Mouse (Mus musculus) stomach, embryonic 16.5 days (tissue): ENCODE results near the gene Abhd17c. TPM values are rescaled to one million over a fixed set of nuclear protein-coding genes. Genes with fewer than 3 reads are reported as not detected.

Experiments
- ATAC-seq: fragments of 200-750 bp; cut with Nextera tagmentation; 2 replicates; pipeline ENCODE4 v1.8.0; 2017; ENCODE audit warnings: moderate number of reproducible peaks, moderate TSS enrichment; ENCODE audit not compliant: insufficient read depth, low FRiP score
- H3K27ac ChIP-seq: fragments of 300-500 bp; sonication (generic); 2 replicates; pipeline ENCODE4 v1.5.1; 2014; ENCODE audit warnings: low read length
- H3K27me3 ChIP-seq: fragments of 300-500 bp; sonication (generic); 2 replicates; pipeline ENCODE4 v1.6.1; 2014; ENCODE audit warnings: low read length, control low read depth, mixed read lengths; ENCODE audit not compliant: control insufficient read depth, insufficient read depth
- H3K36me3 ChIP-seq: fragments of 300-500 bp; sonication (generic); 2 replicates; pipeline ENCODE4 v1.6.1; 2014; ENCODE audit warnings: low read length; ENCODE audit not compliant: control insufficient read depth, insufficient read depth
- H3K4me1 ChIP-seq: fragments of 300-500 bp; sonication (generic); 2 replicates; pipeline ENCODE4 v1.6.1; 2014; ENCODE audit warnings: low read length, control low read depth, mixed read lengths; ENCODE audit not compliant: control insufficient read depth, insufficient read depth
- H3K4me2 ChIP-seq: fragments of 300-500 bp; sonication (generic); 2 replicates; pipeline ENCODE4 v1.6.1; 2014; ENCODE audit warnings: low read depth, low read length, mixed read lengths
- H3K4me3 ChIP-seq: fragments of 300-500 bp; sonication (generic); replicated peaks from 2 replicates; pipeline ENCODE4 v1.5.1; 2014; ENCODE audit warnings: mild to moderate bottlenecking, low read length
- H3K9ac ChIP-seq: fragments of 300-500 bp; sonication (generic); 2 replicates; pipeline ENCODE4 v1.6.1; 2014; ENCODE audit warnings: low read length
- H3K9me3 ChIP-seq: fragments of 300-500 bp; sonication (generic); replicated peaks from 2 replicates; pipeline ENCODE4 v1.6.1; 2016; ENCODE audit warnings: low read length, control low read depth; ENCODE audit not compliant: control insufficient read depth
- WGBS: fragments of 180-500 bp; shearing (Covaris S2); extraction: QIAGEN DNeasy Blood & Tissue Kit; methylation state at CpG from one replicate; pipeline ENCODE4 v1.1.7; 2014; 5-methylcytosine and 5-hydroxymethylcytosine counted together
- polyA plus RNA-seq: library from polyadenylated mRNA; unstranded; fragments of >200 nt; fragmentation: Nextera tagmentation; extraction: Ambion mirVana; gene quantifications from 2 replicates; pipeline ENCODE4 v1.2.1, GENCODE M21; 2015

The Abhd17c gene
- polyA plus RNA-seq, 1 experiment from 2014 or later: 8.9 TPM

- no peak for ATAC-seq
- WGBS: 74% methylated on average over 3 of the region's 3 CpGs
- no peaks in the 10 kb centered on the region for H3K4me1 ChIP-seq
These were observed 51.0 kb downstream of the Abhd17c start for GRCm38 (mm10) chr7:84100672-84101071.

GRCm38 (mm10) chr7:84098098-84098497 lies 53.6 kb downstream of the Abhd17c start:
- H3K27ac ChIP-seq: no peak overlapping the region
- ATAC-seq: no peak
- no peak overlapping the region for H3K4me2 ChIP-seq
- H3K9ac ChIP-seq: no peak overlapping the region
- no peaks in the 10 kb centered on the region for H3K4me1 ChIP-seq
- no peaks in the 10 kb centered on the region for H3K27me3 ChIP-seq
- 81% methylated on average over 1 of the region's 1 CpGs for WGBS
- H3K36me3 ChIP-seq: no peaks in the 10 kb centered on the region
- no peak overlapping the region for H3K4me3 ChIP-seq
- H3K9me3 ChIP-seq: no peaks in the 10 kb centered on the region

More at GRCm38 (mm10) chr7:84100672-84101071, 51.0 kb downstream of the Abhd17c start:
- H3K4me2 ChIP-seq: no peak overlapping the region
- H3K27ac ChIP-seq: no peak overlapping the region
- H3K9me3 ChIP-seq: no peaks in the 10 kb centered on the region
- no peak overlapping the region for H3K9ac ChIP-seq
- H3K36me3 ChIP-seq: no peaks in the 10 kb centered on the region
- no peaks in the 10 kb centered on the region for H3K27me3 ChIP-seq
- H3K4me3 ChIP-seq: no peak overlapping the region

- WGBS: 59% methylated on average over 6 of the region's 6 CpGs
- Histone ChIP-seq H3K4me1 (no peaks in the 10 kb centered on the region), H3K9ac (no peak overlapping the region), H3K27me3 (no peaks in the 10 kb centered on the region), H3K9me3 (no peaks in the 10 kb centered on the region), H3K27ac (no peak overlapping the region), H3K4me2 (no peak overlapping the region), H3K36me3 (no peaks in the 10 kb centered on the region), H3K4me3 (no peak overlapping the region)
- no peak for ATAC-seq
These were observed 55.2 kb downstream of the Abhd17c start for GRCm38 (mm10) chr7:84096501-84096900.

GRCm38 (mm10) chr7:84090793-84091192 lies 60.9 kb downstream of the Abhd17c start:
- Histone ChIP-seq H3K9ac (no peak overlapping the region), H3K4me2 (no peak overlapping the region), H3K9me3 (no peaks in the 10 kb centered on the region), H3K27ac (no peak overlapping the region), H3K4me3 (no peak overlapping the region), H3K27me3 (peaks cover 14% of the 10 kb centered on the region), H3K36me3 (no peaks in the 10 kb centered on the region), H3K4me1 (peaks cover 4% of the 10 kb centered on the region)
- ATAC-seq: no peak
- 54% methylated on average over 4 of the region's 4 CpGs for WGBS

GRCm38 (mm10) chr7:84089777-84090176 lies 61.9 kb downstream of the Abhd17c start:
- no peak for ATAC-seq
- Histone ChIP-seq H3K4me2 (no peak overlapping the region), H3K27ac (no peak overlapping the region), H3K36me3 (no peaks in the 10 kb centered on the region), H3K4me3 (no peak overlapping the region), H3K9me3 (no peaks in the 10 kb centered on the region), H3K4me1 (peaks cover 9% of the 10 kb centered on the region), H3K9ac (no peak overlapping the region), H3K27me3 (peaks cover 25% of the 10 kb centered on the region)
- WGBS: 13% methylated on average over 1 of the region's 1 CpGs

GRCm38 (mm10) chr7:84088971-84089370 lies 62.7 kb downstream of the Abhd17c start:
- Histone ChIP-seq H3K4me2 (no peak overlapping the region), H3K4me3 (no peak overlapping the region), H3K27me3 (peaks cover 26% of the 10 kb centered on the region), H3K4me1 (peaks cover 9% of the 10 kb centered on the region), H3K9me3 (no peaks in the 10 kb centered on the region), H3K27ac (no peak overlapping the region), H3K36me3 (no peaks in the 10 kb centered on the region), H3K9ac (no peak overlapping the region)
- WGBS: 6% methylated on average over 4 of the region's 4 CpGs
- no peak for ATAC-seq

- H3K27ac ChIP-seq: no peak overlapping the region
- H3K36me3 ChIP-seq: no peaks in the 10 kb centered on the region
- H3K4me1 ChIP-seq: peaks cover 9% of the 10 kb centered on the region
- WGBS: 62% methylated on average over 3 of the region's 3 CpGs
- peaks cover 26% of the 10 kb centered on the region for H3K27me3 ChIP-seq
- H3K4me3 ChIP-seq: no peak overlapping the region
- H3K9ac ChIP-seq: no peak overlapping the region
- no peaks in the 10 kb centered on the region for H3K9me3 ChIP-seq
- no peak for ATAC-seq
- H3K4me2 ChIP-seq: no peak overlapping the region
These were observed 63.5 kb downstream of the Abhd17c start for GRCm38 (mm10) chr7:84088191-84088590.

GRCm38 (mm10) chr7:84086039-84086829 lies 65.5 kb downstream of the Abhd17c start, which contains the start of gene Cemip:
Gene Cemip (minus strand): TSS chr7:84086502.
- 2% methylated on average over 54 of the region's 54 CpGs for WGBS
- Histone ChIP-seq H3K4me1 (peaks cover 9% of the 10 kb centered on the region), H3K9ac (peak within 1 kb of the TSS; percentile 34), H3K9me3 (no peaks in the 10 kb centered on the region), H3K27me3 (peaks cover 26% of the 10 kb centered on the region), H3K4me2 (peak within 1 kb of the TSS; percentile 69), H3K27ac (no peak within 1 kb of the TSS), H3K4me3 (peak within 1 kb of the TSS; percentile 37), H3K36me3 (no peaks in the 10 kb centered on the region)
- ATAC-seq: peak; percentile 86

GRCm38 (mm10) chr7:84085049-84085945 lies 66.4 kb downstream of the Abhd17c start:
- Histone ChIP-seq H3K4me3 (peak overlapping the region; percentile 37), H3K9me3 (no peaks in the 10 kb centered on the region), H3K4me1 (peaks cover 9% of the 10 kb centered on the region), H3K9ac (no peak overlapping the region), H3K4me2 (peak overlapping the region; percentile 69), H3K36me3 (no peaks in the 10 kb centered on the region), H3K27me3 (peaks cover 26% of the 10 kb centered on the region), H3K27ac (no peak overlapping the region)
- ATAC-seq: 0 out of 2 replicates have a peak, but pooled peaks have one; percentile 27
- WGBS: 5% methylated on average over 39 of the region's 39 CpGs
